Mouse (Mus musculus): ENCODE data around the gene Cirbp.

Cirbp gene

DNA sequence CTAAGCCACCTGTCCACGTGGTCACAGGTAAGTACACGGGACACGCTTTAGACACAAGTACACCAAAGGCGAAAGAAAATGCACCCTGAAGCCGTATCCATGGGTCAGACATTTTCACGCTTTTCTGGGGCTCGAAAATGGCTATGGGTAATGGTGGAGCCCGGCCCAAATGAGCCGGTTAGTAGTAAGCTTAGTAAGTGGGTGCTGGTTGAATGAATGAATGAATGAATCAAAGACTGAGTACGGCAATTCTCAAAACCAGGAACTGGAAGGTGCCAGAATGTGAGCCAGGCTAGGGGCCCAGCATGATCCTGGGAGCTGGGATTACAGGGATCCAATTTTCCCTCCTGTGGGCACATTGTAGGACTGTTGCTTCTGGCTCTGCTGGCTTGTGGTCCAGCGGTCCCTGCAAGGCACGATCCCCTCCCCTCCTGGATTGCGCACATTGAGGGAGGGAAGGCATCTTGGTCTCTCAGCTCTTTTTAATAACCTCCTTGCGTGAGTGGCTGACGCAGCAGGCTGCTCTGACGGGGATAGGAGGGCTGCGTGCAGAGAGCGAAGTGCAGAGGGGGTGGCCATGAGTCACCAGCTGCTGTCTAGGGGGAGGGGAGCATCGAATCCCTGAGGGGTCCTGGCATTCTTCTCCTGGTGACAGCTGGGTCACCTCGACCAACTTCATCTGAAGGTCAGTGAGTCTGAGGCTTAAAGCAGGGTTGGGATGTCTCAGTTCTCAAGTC lies at the start of gene Cirbp:
Gene Cirbp (plus strand): TSS at position 594 of the 737 bp plus-strand sequence.
- no peak for DNase-seq (ENCODE audit: low read depth, low spot score)

DNA sequence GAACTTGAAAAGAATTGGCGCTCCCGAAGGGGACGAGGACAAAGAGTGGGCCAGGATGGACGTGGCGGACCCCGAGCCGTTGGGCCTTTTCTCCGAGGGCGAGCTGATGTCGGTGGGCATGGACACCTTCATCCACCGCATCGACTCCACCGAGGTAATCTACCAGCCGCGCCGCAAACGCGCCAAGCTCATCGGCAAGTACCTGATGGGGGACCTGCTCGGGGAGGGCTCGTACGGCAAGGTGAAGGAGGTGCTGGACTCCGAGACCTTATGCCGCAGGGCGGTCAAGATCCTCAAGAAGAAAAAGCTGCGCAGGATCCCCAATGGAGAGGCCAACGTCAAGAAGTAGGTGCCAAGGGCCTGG lies 49.2 kb upstream of the Cirbp start:
- DNase-seq (ENCODE audit: low read depth, low spot score) = no peak

DNA sequence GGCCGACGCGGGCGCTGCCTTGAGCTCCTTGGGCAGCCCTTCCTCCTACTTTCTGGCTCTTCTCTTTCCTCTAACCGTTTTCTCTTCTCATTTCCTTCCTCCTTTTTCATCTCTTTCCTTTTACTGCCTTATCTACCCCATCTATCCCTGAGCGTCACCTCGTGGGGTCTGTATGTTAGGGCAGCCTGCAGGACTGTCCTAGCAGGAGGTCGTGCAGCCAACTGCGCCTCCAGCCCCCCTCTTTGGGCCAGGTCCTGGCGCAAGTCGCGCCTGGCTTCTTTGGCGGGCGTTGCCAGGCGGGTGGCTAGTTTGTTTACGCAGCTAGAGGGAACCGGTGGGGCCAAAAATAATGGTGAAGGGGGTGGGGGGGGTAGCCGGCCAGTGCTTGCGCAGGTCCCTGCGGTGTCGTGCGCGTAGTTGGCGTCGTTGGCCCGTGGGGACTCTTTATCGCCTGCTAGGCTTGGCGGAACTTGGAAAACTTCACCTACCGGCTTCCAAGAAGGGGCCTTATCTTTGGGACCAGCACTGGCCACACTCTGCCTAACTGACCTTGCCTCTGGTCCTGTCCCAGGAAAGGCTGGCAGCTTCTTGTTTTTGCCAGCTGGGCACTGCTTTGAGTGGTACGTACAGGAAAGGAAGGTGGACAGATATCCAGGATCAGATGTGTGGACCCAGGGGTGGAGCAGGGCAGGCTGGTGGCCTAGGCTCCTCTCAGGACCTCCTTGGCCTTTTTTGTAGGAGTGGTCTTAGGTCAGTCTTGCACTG lies 48.7 kb upstream of the Cirbp start:
- no peak for DNase-seq (ENCODE audit: low read depth, low spot score)

DNA sequence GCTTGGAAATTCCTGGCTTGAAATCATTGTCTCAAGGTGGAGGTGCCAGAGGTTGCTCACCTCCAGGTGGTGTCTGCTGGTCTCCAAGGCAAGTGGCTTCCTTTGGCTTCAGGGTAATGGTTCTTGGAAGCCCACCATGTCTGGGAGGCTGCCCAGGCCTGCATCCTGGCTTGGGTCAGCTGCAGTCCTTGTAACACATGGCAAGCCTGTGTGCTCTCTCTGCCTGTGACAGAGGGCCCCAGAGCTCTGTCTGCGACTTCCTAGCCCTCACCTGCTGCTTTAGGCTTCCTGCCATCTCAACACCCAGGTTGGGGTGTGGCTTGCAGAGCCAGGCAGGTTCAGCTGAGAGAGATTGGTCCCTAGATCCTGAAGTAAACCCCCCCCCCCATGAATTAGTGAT lies 48.0 kb upstream of the Cirbp start:
- no peak for DNase-seq (ENCODE audit: low read depth, low spot score)

DNA sequence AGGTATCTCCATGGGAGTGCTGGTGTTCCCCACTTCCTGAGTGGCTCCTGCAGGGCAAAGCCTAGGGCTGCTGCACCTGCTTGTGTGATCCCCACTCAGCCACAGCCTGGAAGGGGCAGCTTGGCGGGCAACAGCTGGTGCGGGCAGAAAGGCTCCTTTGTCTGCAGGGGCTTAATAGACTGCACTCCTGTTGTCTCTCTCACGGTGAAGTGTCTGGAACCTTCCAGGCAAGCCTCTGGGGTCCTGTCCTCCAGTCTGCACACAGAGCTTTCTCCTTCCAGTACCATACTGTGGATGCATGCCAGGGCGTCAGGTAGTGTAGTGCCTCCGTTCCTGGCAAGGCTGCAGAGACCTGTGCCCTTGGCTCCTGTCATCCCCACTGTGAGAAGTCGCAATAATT lies 47.2 kb upstream of the Cirbp start:
- DNase-seq (ENCODE audit: low read depth, low spot score) = no peak

DNA sequence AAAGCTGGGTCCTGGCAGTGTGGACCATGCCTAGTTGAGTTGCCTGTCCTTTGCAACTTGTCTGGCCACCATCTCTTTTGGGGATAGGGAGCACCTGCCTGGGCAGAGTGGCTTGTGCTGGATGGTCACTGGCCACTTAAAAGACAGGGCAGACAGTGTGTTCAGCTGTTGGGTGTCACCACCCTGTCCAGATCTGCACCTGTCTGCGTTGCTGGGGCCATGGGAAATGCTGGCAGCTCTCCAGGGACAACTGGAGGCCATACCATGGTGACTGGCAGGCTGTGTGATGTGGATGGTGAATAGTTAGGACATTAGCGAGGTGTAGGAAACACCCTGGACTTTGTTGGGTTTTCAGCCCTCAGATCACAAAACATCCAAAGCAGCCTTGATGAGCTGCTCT lies 45.6 kb upstream of the Cirbp start:
- no peak for DNase-seq (ENCODE audit: low read depth, low spot score)

DNA sequence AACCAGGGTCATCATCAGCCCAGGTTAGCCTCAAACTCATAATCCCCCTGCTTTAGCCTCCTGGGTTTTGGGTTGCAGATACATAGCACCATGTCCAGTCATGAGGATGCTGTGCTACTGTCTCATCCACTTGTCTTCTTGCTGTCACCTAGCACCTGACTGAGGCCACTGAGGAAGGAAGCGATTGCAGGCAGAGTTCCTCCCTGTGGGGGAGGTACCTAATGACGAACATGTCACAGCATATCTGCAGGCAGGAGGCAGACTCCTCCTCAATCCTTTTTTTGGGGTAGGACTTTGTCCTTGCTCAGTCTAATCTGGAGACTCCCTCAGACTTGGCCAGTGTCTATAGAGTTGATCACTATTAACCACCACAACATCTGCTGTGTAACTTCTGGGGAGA lies 44.1 kb upstream of the Cirbp start:
- no peak for DNase-seq (ENCODE audit: low read depth, low spot score)

DNA sequence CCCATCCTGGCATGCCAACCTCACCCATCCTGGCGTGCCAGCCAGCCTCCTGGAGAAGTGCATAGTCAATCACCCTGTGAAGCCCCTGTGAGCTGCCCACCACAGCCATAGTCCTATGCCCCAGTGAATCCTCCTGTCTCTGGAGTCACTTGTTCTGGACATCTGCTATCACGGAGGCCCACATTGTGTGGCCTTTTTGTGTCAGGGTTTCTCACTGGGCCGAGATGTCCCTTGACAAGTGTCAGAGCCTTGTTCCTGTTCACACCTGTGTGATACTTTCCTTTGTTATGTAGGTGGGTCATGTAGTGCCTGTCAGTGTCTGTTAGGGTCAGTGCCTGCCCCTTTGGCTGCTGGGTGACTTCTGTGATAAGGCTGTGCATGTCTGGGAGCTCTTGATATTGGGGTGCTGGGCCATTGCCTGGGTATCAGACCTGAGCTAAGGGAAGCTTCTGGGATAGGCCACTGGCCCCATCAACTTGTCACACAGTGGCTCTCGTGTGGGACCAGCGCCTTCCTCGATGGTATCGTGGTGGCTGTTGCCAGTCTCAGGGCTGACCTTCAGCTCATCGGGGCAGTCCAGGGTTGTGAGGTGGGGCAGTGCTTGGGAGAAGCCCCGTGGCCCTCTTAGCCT lies 41.7 kb upstream of the Cirbp start:
- no peak for DNase-seq (ENCODE audit: low read depth, low spot score)

DNA sequence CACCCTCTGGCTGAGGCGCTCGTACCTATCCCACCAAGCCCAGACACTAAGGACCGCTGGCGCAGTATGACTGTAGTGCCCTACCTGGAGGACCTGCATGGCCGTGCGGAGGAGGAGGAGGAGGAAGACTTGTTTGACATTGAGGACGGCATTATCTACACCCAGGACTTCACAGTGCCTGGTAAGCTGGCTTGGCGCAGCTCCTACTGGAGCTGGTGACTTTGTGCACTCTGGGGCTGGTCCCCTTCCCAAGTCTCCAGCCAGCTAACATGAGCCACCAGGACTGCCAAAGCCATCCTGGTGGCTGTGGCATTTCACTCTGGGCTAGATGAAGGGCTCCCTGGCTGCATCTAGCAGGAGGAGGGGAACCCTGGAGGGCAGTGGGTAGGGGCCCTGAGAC lies 37.9 kb upstream of the Cirbp start:
- DNase-seq (ENCODE audit: low read depth, low spot score) = no peak

DNA sequence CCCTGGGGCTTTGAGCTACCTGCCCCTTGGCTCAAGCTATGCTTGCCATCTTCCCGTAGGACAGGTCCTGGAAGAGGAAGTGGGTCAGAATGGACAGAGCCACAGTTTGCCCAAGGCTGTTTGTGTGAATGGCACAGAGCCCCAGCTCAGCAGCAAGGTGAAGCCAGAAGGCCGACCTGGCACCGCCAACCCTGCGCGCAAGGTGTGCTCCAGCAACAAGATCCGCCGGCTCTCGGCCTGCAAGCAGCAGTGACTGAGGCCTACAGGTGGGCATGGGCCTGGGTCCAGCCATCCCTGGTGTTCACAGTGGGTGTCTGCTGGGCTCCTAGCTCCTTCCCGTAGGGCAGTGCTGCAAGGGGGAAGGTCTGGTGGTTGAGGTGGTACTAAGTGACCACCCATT lies 35.9 kb upstream of the Cirbp start:
- DNase-seq (ENCODE audit: low read depth, low spot score) = no peak

DNA sequence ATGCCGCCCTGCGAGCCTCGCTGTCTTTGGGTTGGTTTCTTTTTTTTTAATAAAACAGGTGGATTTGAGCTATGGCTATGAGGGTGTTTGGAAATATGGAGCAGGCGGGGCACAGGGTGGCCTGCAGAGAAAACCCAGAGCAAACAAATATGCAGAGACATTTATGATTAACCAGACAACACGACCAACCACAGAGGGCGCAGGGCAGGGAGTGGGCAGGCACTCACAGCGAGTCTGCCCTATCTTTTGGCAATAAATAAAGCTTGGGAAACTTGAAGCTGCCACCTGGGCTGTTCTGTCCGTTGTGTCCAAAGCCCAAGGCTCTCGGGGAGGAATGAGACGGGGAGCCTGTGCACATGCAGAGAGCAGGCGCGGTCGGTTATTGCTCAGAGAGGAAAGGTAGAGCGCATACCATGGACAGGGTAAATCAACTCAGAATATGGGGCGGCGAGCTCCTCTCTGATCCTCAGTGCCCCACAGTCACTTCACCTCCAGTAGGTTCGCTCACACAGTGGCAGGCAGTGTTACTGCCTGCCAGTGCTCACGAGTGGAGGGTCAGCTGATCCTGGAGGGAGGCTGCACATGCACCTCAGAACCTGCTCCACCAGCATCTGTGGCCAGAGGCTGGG lies 35.3 kb upstream of the Cirbp start:
- DNase-seq (ENCODE audit: low read depth, low spot score) = no peak

DNA sequence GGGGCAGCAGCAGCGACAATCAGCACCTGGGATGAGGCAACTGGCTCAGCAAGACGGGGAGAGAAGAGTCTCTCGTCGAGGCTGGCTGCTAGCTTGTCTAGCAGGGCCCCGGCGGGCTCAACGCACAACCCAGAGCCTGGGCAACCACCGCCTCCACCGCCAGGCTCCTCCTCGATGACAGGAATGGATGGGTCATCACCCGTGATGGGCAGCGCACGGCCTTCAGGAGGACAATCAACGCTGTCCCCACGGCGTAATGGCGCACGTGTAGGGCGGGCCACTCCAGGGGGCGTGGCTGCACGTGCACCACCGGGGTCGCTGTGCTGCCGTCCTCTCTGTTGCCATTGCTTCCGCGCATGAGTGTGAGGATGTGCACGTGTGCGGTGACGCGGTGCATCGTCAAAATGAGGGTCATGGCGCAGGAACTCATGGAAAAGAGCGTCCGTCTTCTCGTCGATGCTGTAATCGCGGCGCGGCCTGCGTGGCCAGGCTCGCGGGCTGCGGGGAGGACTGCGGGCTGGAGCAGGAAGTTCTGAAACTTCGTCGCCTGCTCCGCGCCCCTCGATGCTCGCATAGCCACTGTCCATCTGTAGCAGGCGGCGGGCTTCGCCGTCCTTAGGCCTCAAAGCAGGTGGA lies 34.4 kb upstream of the Cirbp start:
- DNase-seq (ENCODE audit: low read depth, low spot score) = peak; percentile 78

DNA sequence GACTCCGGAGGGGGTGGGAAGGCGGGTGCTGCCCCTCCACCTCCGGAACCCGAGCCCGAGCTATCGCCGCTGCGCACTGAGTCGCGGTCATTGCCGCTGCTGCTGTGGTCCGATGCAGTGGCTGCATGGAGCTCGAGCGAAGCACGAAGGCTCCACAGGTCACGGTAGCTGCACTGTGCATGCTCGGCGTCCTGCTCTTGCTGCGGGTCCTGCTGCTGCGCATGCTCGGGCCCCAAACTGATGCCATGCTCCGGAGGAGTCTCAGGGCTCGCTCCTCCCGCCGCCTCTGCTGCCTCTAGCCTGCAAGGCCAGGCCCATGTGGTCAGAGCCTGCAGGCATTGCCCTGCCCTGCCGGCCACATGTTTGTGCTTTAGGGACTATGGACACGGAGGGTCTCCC lies 33.8 kb upstream of the Cirbp start:
- DNase-seq (ENCODE audit: low read depth, low spot score) = no peak

DNA sequence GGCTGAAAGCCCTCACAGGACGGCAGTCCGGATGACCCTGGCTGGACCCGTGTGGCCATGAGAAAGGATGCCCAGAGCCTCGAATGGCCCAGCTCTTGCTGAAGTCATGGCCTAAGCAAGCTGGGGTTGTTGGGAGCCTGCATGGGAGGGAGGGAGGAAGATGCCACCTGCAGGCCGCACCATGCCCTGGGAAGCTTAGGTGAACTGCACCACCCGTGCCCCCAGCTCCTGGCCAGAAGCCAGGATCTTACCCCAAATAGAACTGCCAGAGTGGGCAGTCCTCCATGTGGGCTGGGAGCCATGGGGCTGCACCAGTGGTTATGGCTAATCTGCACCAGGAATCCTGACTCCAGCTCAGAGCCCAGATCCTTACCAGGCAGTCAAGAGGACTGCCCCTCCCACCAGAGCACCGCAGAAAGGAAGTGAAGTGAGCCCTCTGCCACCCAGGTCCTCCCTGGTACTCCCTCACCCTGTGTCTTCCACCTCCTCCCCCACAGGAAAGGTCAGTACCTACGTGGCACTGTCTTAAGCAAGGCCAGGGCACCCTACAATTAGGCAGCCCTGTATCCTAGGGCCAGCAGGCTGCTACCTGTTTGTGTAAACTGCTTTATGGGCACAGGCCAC lies 32.4 kb upstream of the Cirbp start:
- no peak for DNase-seq (ENCODE audit: low read depth, low spot score)

DNA sequence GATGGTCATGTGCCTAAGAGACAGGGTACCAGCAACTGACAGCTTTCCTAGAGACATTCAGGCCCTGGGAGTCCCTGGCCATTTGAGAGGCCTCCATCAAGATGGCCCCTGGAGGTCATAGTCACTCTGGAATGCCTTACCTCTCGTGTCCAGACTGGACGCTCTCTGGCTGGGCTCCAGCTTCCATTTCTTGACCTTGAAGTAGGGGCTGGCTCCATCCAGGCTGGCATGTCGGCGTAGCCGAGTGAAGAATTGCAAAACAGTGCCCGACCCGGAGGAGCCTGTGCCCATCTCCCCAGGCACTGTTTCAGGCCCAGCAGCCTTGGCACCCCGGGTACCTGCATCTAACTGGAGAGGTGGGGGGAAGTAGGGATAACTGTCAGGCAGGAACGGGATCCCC lies 31.4 kb upstream of the Cirbp start:
- no peak for DNase-seq (ENCODE audit: low read depth, low spot score)

DNA sequence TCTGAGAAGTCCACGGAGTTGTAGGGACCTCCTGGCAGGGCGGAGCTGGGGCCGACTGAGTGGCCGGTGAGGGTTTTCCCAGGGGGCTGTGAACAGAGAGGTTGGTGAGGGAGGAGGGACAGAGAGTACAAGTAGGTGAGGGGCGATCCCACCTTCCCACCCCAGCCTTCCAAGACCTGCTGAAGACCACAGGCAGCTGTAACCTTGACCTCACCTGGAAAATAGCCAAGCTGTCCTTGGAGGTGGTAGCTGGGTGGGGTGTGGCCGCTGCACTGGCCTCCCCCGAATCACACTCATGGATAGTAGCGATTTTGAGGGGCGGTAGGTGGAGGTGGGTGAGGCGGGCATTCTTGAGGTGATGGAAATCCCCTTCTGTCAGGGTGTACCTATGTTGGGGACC lies 30.6 kb upstream of the Cirbp start:
- no peak for DNase-seq (ENCODE audit: low read depth, low spot score)

DNA sequence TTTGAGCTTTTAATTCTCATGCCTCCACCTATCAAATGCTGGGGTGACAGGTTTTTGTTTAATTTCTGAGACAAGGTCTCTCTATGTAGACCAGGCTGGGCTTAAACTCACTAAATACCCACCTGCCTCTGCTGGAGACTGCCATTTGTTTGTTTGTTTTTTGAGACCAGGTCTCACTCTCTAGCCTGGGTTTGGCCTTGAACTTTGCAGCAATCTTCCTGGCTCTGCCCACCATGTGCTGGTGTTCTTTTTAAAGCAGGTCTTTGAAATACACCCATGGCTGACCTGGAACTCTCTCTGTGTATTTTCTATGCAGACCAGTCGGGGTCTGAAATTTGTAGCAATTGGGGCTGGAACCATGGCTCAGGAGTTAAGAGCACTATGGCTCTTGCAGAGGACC lies 30.1 kb upstream of the Cirbp start:
- DNase-seq (ENCODE audit: low read depth, low spot score) = no peak

DNA sequence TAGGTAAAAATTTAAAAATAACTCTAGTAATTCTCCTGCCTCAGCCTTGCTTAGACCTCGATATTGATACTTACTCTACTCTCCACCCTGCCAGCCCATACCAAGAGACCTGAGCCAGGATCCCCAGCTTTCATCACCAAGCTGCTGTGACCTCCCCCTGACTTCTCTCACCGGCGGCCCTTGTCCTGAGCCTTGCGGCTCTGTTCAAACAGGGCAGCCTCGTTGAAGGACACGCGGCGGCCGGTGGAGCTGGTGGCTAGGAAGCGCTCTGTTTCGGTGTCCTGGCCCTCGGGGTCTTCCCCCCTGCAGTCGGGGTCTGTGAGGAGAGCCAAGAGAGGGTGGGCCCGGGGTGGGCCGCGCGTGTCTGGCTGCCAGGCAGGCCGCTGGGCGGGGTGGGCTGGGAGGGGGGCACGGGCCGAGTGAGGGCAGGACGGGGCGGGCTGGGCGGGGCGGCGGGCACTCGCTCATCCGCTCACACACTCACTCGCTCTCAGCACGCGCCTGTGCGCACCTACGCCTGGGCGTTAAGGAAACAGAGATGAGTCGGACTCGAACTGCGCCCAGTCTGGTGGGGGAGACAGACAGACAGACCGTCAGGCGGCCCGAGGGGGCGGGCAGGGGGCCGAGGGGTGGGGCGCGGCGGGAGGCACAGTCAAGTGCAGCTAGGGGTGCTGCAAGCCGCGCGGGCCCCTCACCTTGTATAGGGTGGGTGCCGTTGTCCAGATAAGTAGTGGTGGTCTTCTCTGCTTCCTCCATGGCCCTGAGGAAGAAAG lies 29.4 kb upstream of the Cirbp start:
- no peak for DNase-seq (ENCODE audit: low read depth, low spot score)

DNA sequence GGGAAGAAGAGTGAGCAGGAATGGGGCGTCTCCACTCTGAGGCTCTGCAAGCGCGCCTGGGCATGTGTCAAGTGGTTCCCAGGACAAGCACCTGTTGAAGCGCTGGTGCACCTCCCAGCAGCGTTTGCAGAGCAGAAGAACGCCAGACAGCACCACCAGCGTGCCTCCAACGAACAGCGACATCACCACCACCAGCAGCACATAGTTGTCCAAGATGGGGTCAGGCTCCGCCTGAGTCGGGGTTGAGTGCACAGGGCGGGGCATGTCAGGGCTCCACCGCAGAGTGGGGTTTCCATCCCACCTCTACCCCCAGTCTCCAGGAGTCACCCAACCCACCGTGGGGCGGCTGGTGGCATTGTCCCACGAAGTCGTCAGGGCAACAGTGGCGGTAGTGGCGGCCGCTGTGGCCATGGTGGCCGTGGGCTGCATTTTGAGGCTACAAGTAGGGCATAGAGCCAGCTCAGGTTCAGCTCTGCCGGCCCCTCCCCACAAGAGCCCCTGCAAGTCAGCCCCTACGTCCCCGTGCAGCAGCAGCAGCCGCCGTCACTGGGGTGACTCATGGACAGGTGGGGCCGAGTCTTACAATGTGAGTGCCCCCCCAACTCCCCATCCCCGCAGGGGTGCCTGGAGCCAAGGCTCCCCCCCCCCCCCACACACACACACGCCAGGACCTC lies 28.7 kb upstream of the Cirbp start:
- DNase-seq (ENCODE audit: low read depth, low spot score) = peak; percentile 53

Data from ES-CJ7 (cell line).